Mouse (Mus musculus): ENCODE measurements around the gene Akt3.

DNA sequence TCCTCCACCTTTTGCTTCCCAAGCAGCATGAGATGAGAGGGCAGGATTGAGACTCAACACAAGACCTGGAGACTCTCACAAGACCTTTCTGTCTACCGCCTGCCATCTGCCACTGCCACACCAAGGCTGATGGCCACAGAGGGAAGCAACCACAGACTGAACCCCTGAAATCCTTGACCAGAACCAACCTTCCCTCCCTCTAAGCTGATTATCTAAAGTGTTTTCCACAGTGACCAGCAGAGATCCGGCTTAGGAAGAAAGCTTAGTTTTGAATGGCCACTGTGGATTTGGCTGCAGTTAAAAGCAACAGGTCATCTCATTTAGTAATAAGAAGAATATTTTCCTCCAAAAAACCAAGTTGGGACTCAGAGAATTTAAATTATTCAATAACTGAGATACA, 276.5 kb downstream of the Akt3 start:
- TF ChIP-seq CTCF (conservative IDR thresholded peaks at IDR 0.05; ENCODE audit: insufficient read depth, insufficient read length, low read depth, low read length) (no peak), POLR2A (IDR thresholded peaks at IDR 0.05; ENCODE audit: low read depth, low read length) (no peak)
